ENCODE assay signal across 8 mouse cellular contexts in the genomic region with DNA sequence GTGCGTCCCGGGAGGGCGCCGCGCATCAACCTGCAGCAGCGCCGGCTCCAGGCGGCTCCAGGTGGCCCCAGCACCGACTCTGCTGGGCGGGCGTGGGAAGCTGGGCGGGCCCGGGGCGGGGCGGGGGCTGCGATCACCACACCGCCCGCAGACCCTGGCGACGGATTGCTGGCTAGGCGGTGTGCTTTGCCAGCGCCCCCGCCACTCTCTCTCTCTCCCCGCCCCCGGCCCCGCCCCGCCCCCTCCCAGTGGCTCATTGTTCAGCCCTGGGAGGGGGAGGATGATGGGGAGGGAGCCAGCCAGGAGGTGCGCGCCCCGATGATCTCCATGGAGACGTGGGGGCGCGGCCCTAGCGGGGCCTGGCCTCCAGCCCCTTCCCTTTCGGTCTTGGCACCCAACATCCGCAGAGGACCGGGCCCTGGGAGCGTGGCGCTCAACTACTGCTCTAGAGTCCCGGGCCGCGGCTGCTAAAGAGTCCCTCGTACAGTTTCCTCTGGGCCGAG. TPM values are rescaled to one million over a fixed set of nuclear protein-coding genes. Genes with fewer than 3 reads are reported as not detected.
DNase-seq lines count a peak whose midpoint lies in the region; ATAC-seq lines count a peak whose summit lies in the region.

No protein-coding gene starts in this region.

- H3K4me2 ChIP-seq in heart, embryonic 13.5 days: peak overlapping the region; percentile 90
- H3K4me2 ChIP-seq in embryonic facial prominence, embryonic 15.5 days (replicated peaks): peak overlapping the region; percentile 88
- peak overlapping the region; percentile 69 for H3K4me2 ChIP-seq in intestine, embryonic 14.5 days (ENCODE audit: low read length)
- H3K4me2 ChIP-seq in liver, embryonic 15.5 days: peak overlapping the region; percentile 67
- H3K4me2 ChIP-seq in neural tube, embryonic 11.5 days (ENCODE audit: low read depth): peak overlapping the region; percentile 89

- peaks cover 42% of the 10 kb centered on the region for H3K4me1 ChIP-seq in heart, embryonic 13.5 days
- H3K4me1 ChIP-seq in embryonic facial prominence, embryonic 15.5 days: peaks cover 25% of the 10 kb centered on the region
- peaks cover 6% of the 10 kb centered on the region; the same call in 1 of the 2 replicates for H3K4me1 ChIP-seq in intestine, embryonic 14.5 days (replicated peaks; ENCODE audit: control insufficient read depth, insufficient read depth, low read length)
- peaks cover 23% of the 10 kb centered on the region for H3K4me1 ChIP-seq in liver, embryonic 15.5 days (replicated peaks)
- H3K4me1 ChIP-seq in neural tube, embryonic 11.5 days (ENCODE audit: control insufficient read depth, insufficient read depth, low read length): peaks cover 9% of the 10 kb centered on the region; the same call in 1 of the 2 replicates

- peak; percentile 39 for ATAC-seq in heart, embryonic 13.5 days (ENCODE audit: extremely low read depth, insufficient number of reproducible peaks, low FRiP score, low TSS enrichment)
- peak; percentile 83 for ATAC-seq in embryonic facial prominence, embryonic 15.5 days (ENCODE audit: insufficient number of reproducible peaks, low FRiP score, low TSS enrichment, low read depth)
- ATAC-seq in intestine, embryonic 14.5 days (replicated peaks; ENCODE audit: low FRiP score, low TSS enrichment, low read depth): peak; percentile 78
- no peak; the same call in 1 of the 2 replicates for ATAC-seq in liver, embryonic 15.5 days (ENCODE audit: insufficient read depth)
- peak; percentile 82 for ATAC-seq in neural tube, embryonic 11.5 days (ENCODE audit: insufficient read depth, low FRiP score, low TSS enrichment)

- DNase-seq in heart, adult 11 months: no peak
- DNase-seq in intestine, embryonic 14.5 days (ENCODE audit: low spot score): peak; percentile 84
- peak; percentile 85 for DNase-seq in neural tube, embryonic 11.5 days (ENCODE audit: low spot score)
- no peak for DNase-seq in frontal cortex, postnatal 25 days (ENCODE audit: low spot score in 2 of 2)
- DNase-seq in c-Kit-positive CD71-positive TER-119-positive erythroid progenitor cells, embryonic 14.5 days (ENCODE audit: low spot score): no peak

- peak overlapping the region; percentile 58 for H3K27ac ChIP-seq in heart, embryonic 13.5 days (replicated peaks)
- H3K27ac ChIP-seq in embryonic facial prominence, embryonic 15.5 days (replicated peaks): peak overlapping the region; percentile 79
- H3K27ac ChIP-seq in intestine, embryonic 14.5 days (ENCODE audit: low read depth): peak overlapping the region; percentile 43; the same call in 1 of the 2 replicates
- H3K27ac ChIP-seq in liver, embryonic 15.5 days (replicated peaks): no peak overlapping the region
- peak overlapping the region; percentile 67; the same call in 1 of the 2 replicates for H3K27ac ChIP-seq in neural tube, embryonic 11.5 days (ENCODE audit: low read depth, low read length)

- H3K9me3 ChIP-seq in heart, embryonic 13.5 days: 0 out of 2 replicates have a peak, but pooled peaks cover 3% of the 10 kb centered on the region
- H3K9me3 ChIP-seq in embryonic facial prominence, embryonic 15.5 days (replicated peaks): no peaks in the 10 kb centered on the region
- H3K9me3 ChIP-seq in intestine, embryonic 14.5 days (ENCODE audit: control insufficient read depth, low read length): peaks cover 4% of the 10 kb centered on the region; the same call in 1 of the 2 replicates
- H3K9me3 ChIP-seq in liver, embryonic 15.5 days (replicated peaks): no peaks in the 10 kb centered on the region
- peaks cover 11% of the 10 kb centered on the region for H3K9me3 ChIP-seq in neural tube, embryonic 11.5 days (ENCODE audit: control insufficient read depth, low read length)

- peaks cover 53% of the 10 kb centered on the region for H3K27me3 ChIP-seq in heart, embryonic 13.5 days (replicated peaks)
- H3K27me3 ChIP-seq in embryonic facial prominence, embryonic 15.5 days: peaks cover 27% of the 10 kb centered on the region
- peaks cover 38% of the 10 kb centered on the region for H3K27me3 ChIP-seq in intestine, embryonic 14.5 days (replicated peaks; ENCODE audit: control insufficient read depth, insufficient read depth, low read length)
- peaks cover 91% of the 10 kb centered on the region for H3K27me3 ChIP-seq in liver, embryonic 15.5 days
- H3K27me3 ChIP-seq in neural tube, embryonic 11.5 days (ENCODE audit: control insufficient read depth, insufficient read depth, low read length): peaks cover 12% of the 10 kb centered on the region

- 1% methylated on average over 39 of the region's 44 CpGs for WGBS in heart, embryonic 13.5 days
- under 1% methylated on average over 39 of the region's 44 CpGs for WGBS in embryonic facial prominence, embryonic 15.5 days
- WGBS in intestine, embryonic 14.5 days: under 1% methylated on average over 35 of the region's 44 CpGs
- WGBS in liver, embryonic 15.5 days (ENCODE audit: insufficient replicate concordance): under 1% methylated on average over 43 of the region's 44 CpGs
- WGBS in neural tube, embryonic 11.5 days: under 1% methylated on average over 33 of the region's 44 CpGs

- peak overlapping the region; percentile 68 for H3K4me3 ChIP-seq in heart, embryonic 13.5 days
- H3K4me3 ChIP-seq in embryonic facial prominence, embryonic 15.5 days (replicated peaks): peak overlapping the region; percentile 57
- peak overlapping the region; percentile 50 for H3K4me3 ChIP-seq in intestine, embryonic 14.5 days (ENCODE audit: low read depth, low read length)
- peak overlapping the region; percentile 48 for H3K4me3 ChIP-seq in liver, embryonic 15.5 days (replicated peaks)
- peak overlapping the region; percentile 69 for H3K4me3 ChIP-seq in neural tube, embryonic 11.5 days (ENCODE audit: low read depth, low read length)

- H3K9ac ChIP-seq in heart, embryonic 13.5 days: peak overlapping the region; percentile 82
- H3K9ac ChIP-seq in embryonic facial prominence, embryonic 15.5 days: peak overlapping the region; percentile 33
- H3K9ac ChIP-seq in intestine, embryonic 14.5 days (ENCODE audit: low read length): peak overlapping the region; percentile 39; the same call in 1 of the 2 replicates
- no peak overlapping the region for H3K9ac ChIP-seq in liver, embryonic 15.5 days
- peak overlapping the region; percentile 67 for H3K9ac ChIP-seq in neural tube, embryonic 11.5 days (ENCODE audit: low read length)

- H3K36me3 ChIP-seq in heart, embryonic 13.5 days: peaks cover 22% of the 10 kb centered on the region
- peaks cover 10% of the 10 kb centered on the region for H3K36me3 ChIP-seq in embryonic facial prominence, embryonic 15.5 days
- H3K36me3 ChIP-seq in intestine, embryonic 14.5 days (ENCODE audit: control insufficient read depth, insufficient read depth, low read length): no peaks in the 10 kb centered on the region
- H3K36me3 ChIP-seq in liver, embryonic 15.5 days (replicated peaks): no peaks in the 10 kb centered on the region
- H3K36me3 ChIP-seq in neural tube, embryonic 11.5 days (ENCODE audit: control insufficient read depth, insufficient read depth, low read length): peaks cover 3% of the 10 kb centered on the region

RNA-seq across cellular contexts. Expression of a gene that starts 0.5 kb away (rescaled TPM):
- polyA plus RNA-seq in heart, embryonic 13.5 days (2015; fragmentation: Nextera tagmentation; extraction: Ambion mirVana): 1.3 and 1.4 TPM in 2 replicates
- polyA plus RNA-seq in embryonic facial prominence, embryonic 15.5 days (2015; fragmentation: Nextera tagmentation; extraction: Ambion mirVana): 4.2 and 5.1 TPM in 2 replicates
- polyA plus RNA-seq in intestine, embryonic 14.5 days (2014; fragmentation: Nextera tagmentation; extraction: Ambion mirVana): 1.3 and 2.2 TPM in 2 replicates
- 0.01 and 0.08 TPM in 2 replicates for polyA plus RNA-seq in liver, embryonic 15.5 days (2015; fragmentation: Nextera tagmentation; extraction: Ambion mirVana)
- 5.1 and 5.4 TPM in 2 replicates for polyA plus RNA-seq in neural tube, embryonic 11.5 days (2014; fragmentation: Nextera tagmentation; extraction: Ambion mirVana)

RNA-seq across cellular contexts. Expression of a gene that starts 23.4 kb away (rescaled TPM):
- polyA plus RNA-seq in heart, embryonic 13.5 days (2015; fragmentation: Nextera tagmentation; extraction: Ambion mirVana): 11.9 and 12.2 TPM in 2 replicates
- polyA plus RNA-seq in embryonic facial prominence, embryonic 15.5 days (2015; fragmentation: Nextera tagmentation; extraction: Ambion mirVana): 17.8 and 18.9 TPM in 2 replicates
- 6.0 and 8.1 TPM in 2 replicates for polyA plus RNA-seq in intestine, embryonic 14.5 days (2014; fragmentation: Nextera tagmentation; extraction: Ambion mirVana)
- 6.3 and 7.8 TPM in 2 replicates for polyA plus RNA-seq in liver, embryonic 15.5 days (2015; fragmentation: Nextera tagmentation; extraction: Ambion mirVana)
- 10.5 and 11.7 TPM in 2 replicates for polyA plus RNA-seq in neural tube, embryonic 11.5 days (2014; fragmentation: Nextera tagmentation; extraction: Ambion mirVana)

Comparison
In these comparisons a context has a peak if more than half of its experiments do, and no peak if none do; other contexts are left out.
1. DNase-seq: peak in intestine, embryonic 14.5 days (single experiment) and neural tube, embryonic 11.5 days (single experiment); none in heart, adult 11 months (single experiment), frontal cortex, postnatal 25 days (0 of 2) and c-Kit-positive CD71-positive TER-119-positive erythroid progenitor cells, embryonic 14.5 days (single experiment).
2. Peak in every context shown above with its lines, with median percentiles within 50 percentile points of each other: H3K4me2 ChIP-seq and H3K4me3 ChIP-seq.